In genomic region chr11:51857818-51858527, GRCm38 (mm10) we compare ENCODE assay signal across 8 mouse cellular contexts. TPM values are rescaled to one million over a fixed set of nuclear protein-coding genes. Genes with fewer than 3 reads are reported as not detected.
A peak's percentile ranks its signal among the peaks of the same experiment; 100 is the strongest.
DNase-seq lines count a peak whose midpoint lies in the region; ATAC-seq and TF ChIP-seq lines count a peak whose summit lies in the region.

No protein-coding gene starts in this region.

- WGBS in forebrain, embryonic 13.5 days, result under 1% methylated on average over 39 of the region's 52 CpGs
- under 1% methylated on average over 48 of the region's 52 CpGs for WGBS in neural tube, embryonic 15.5 days

- TF ChIP-seq POLR2A in testis, adult 2 months (IDR thresholded peaks at IDR 0.05; ENCODE audit: control insufficient read depth, low read depth, low read length), result peak; percentile 36; the same call in 1 of the 2 replicates

- peak overlapping the region; percentile 100 for H3K4me2 ChIP-seq in forebrain, embryonic 13.5 days
- peak overlapping the region; percentile 85 for H3K4me2 ChIP-seq in neural tube, embryonic 15.5 days

- peak overlapping the region; percentile 77 for H3K9ac ChIP-seq in forebrain, embryonic 13.5 days
- H3K9ac ChIP-seq in neural tube, embryonic 15.5 days (replicated peaks), result peak overlapping the region; percentile 54

- H3K4me1 ChIP-seq in forebrain, embryonic 13.5 days, result peaks cover 33% of the 10 kb centered on the region
- H3K4me1 ChIP-seq in neural tube, embryonic 15.5 days, result peaks cover 35% of the 10 kb centered on the region
- H3K4me1 ChIP-seq in testis, adult 2 months (ENCODE audit: control insufficient read depth, insufficient read depth, low read length), result peaks cover 18% of the 10 kb centered on the region

- peak overlapping the region; percentile 69 for H3K4me3 ChIP-seq in forebrain, embryonic 13.5 days
- H3K4me3 ChIP-seq in layer of hippocampus, adult 2 months, result peak overlapping the region; percentile 89
- peak overlapping the region; percentile 54 for H3K4me3 ChIP-seq in neural tube, embryonic 15.5 days (replicated peaks)
- peak overlapping the region; percentile 74 for H3K4me3 ChIP-seq in testis, adult 2 months (ENCODE audit: control insufficient read depth, low read depth, low read length)

- peak; percentile 64 for ATAC-seq in forebrain, embryonic 13.5 days
- peak; percentile 52; the same call in 1 of the 2 replicates for ATAC-seq in neural tube, embryonic 15.5 days (ENCODE audit: low FRiP score)

- peak overlapping the region; percentile 19; the same call in 1 of the 2 replicates for H3K27ac ChIP-seq in forebrain, embryonic 13.5 days
- H3K27ac ChIP-seq in layer of hippocampus, adult 2 months, result peak overlapping the region; percentile 100
- H3K27ac ChIP-seq in neural tube, embryonic 15.5 days (replicated peaks), result peak overlapping the region; percentile 72
- peak overlapping the region; percentile 90 for H3K27ac ChIP-seq in testis, adult 2 months (ENCODE audit: control insufficient read depth, insufficient read depth, low read depth, low read length)

- TF ChIP-seq CTCF in layer of hippocampus, adult 2 months (conservative IDR thresholded peaks at IDR 0.05), result 0 out of 2 replicates have a peak, but pooled peaks have one; percentile 5
- TF ChIP-seq CTCF in testis, adult 2 months (IDR thresholded peaks at IDR 0.05; ENCODE audit: control insufficient read depth, insufficient read depth, insufficient replicate concordance, low read depth, low read length), result no peak

- intact Hi-C loops in heart, postnatal 36 days (cut with DNase I), result loop anchor here (1.0 to 2.0 kb wide), 4 partner anchors 23 to 141 kb away; no protein-coding TSS in a partner anchor

- peak; percentile 76 to 80 for DNase-seq in CD8-positive naive resting alpha-beta T cell, adult 2 months (ENCODE audit: low read depth in 2 of 2, low spot score in 2 of 2)
- DNase-seq in c-Kit-positive CD71-negative TER-119-negative erythroid progenitor cells, embryonic 14.5 days (ENCODE audit: low read depth), result peak; percentile 53
- DNase-seq in heart, postnatal 36 days, result peak; percentile 78 to 85
- peak; percentile 70 to 74 for DNase-seq in layer of hippocampus, adult 2 months (ENCODE audit: low spot score in 2 of 2)
- peak; percentile 86 to 87 for DNase-seq in lung, adult 18-20 months

- H3K27me3 ChIP-seq in forebrain, embryonic 13.5 days, result peaks cover 25% of the 10 kb centered on the region
- H3K27me3 ChIP-seq in neural tube, embryonic 15.5 days (replicated peaks), result peaks cover 15% of the 10 kb centered on the region
- H3K27me3 ChIP-seq in testis, adult 2 months (ENCODE audit: control insufficient read depth, insufficient read depth, low read length), result no peaks in the 10 kb centered on the region

- H3K36me3 ChIP-seq in forebrain, embryonic 13.5 days (ENCODE audit: poor library complexity, severe bottlenecking), result no peaks in the 10 kb centered on the region
- H3K36me3 ChIP-seq in neural tube, embryonic 15.5 days, result no peaks in the 10 kb centered on the region
- no peaks in the 10 kb centered on the region for H3K36me3 ChIP-seq in testis, adult 2 months (ENCODE audit: control insufficient read depth, insufficient read depth, low read length)

- no peaks in the 10 kb centered on the region for H3K9me3 ChIP-seq in forebrain, embryonic 13.5 days (replicated peaks)
- H3K9me3 ChIP-seq in neural tube, embryonic 15.5 days (replicated peaks), result no peaks in the 10 kb centered on the region

RNA-seq across cellular contexts. Expression of gene Jade2, which starts 0.5 kb away (rescaled TPM):
- 0.27 and 0.37 TPM in 2 replicates for polyA plus RNA-seq in forebrain, embryonic 13.5 days (2015; fragmentation: Nextera tagmentation; extraction: Ambion mirVana)
- 10 to 100 TPM in 1 of 2 experiments, 1 to 10 TPM in 1; 9.2 to 11.1 TPM for total RNA-seq in heart, postnatal 36 days (2021)
- total RNA-seq in layer of hippocampus, adult 2 months (2021), result 10 to 100 TPM; 39.2 to 42.1 TPM
- polyA plus RNA-seq in neural tube, embryonic 15.5 days (2015; fragmentation: Nextera tagmentation; extraction: Ambion mirVana), result 0.69 and 1.6 TPM in 2 replicates
- polyA plus RNA-seq in testis, adult 2 months (2012; rRNA removed), result 2.9 and 3.4 TPM in 2 replicates

Comparison
In these comparisons a context has a peak if more than half of its experiments do, and no peak if none do; other contexts are left out.
1. Peak in every context shown above with its lines: DNase-seq, ATAC-seq, H3K4me3 ChIP-seq and H3K27ac ChIP-seq.
2. H3K27ac ChIP-seq: peak in every context shown above with its lines; median percentile 100 in layer of hippocampus, adult 2 months; 90 in testis, adult 2 months; 72 in neural tube, embryonic 15.5 days; 19 in forebrain, embryonic 13.5 days.